Mouse (Mus musculus) brain, embryonic 14.5 days (tissue): ENCODE data around the gene Rho.

Experiments
- CTCF ChIP-seq: fragments of 200-500 bp; IDR thresholded peaks from 2 replicates; pipeline ENCODE4 v1.5.1; 2012; ENCODE audit warnings: inconsistent platforms, mild to moderate bottlenecking, moderate library complexity, borderline replicate concordance; ENCODE audit not compliant: insufficient read depth, insufficient read length; ENCODE audit errors: extremely low read depth
- POLR2A ChIP-seq: fragments of 200-500 bp; IDR thresholded peaks from 2 replicates; pipeline ENCODE4 v1.6.1; 2012; ENCODE audit warnings: mild to moderate bottlenecking, inconsistent platforms, borderline replicate concordance; ENCODE audit not compliant: poor library complexity, insufficient read depth, insufficient read length, severe bottlenecking; ENCODE audit errors: extremely low read depth

GRCm38 (mm10) chr6:115902545-115902944 is 29.0 kb upstream of the Rho start:
- TF ChIP-seq CTCF (no peak), POLR2A (no peak)
